Mouse (Mus musculus): ENCODE results near the gene Sdad1. TPM values are rescaled to one million over a fixed set of nuclear protein-coding genes. Genes with fewer than 3 reads are reported as not detected.

The Sdad1 gene
- polyA plus RNA-seq, 1 experiment from 2014 or later, result 41.0 TPM

GRCm38 (mm10) chr5:92234939-92235557 is 75.2 kb downstream of the Sdad1 start:
- H3K9me3 ChIP-seq, result no peaks in the 10 kb centered on the region
- no peak overlapping the region for H3K27ac ChIP-seq
- no peak overlapping the region for H3K9ac ChIP-seq
- no peaks in the 10 kb centered on the region for H3K4me1 ChIP-seq
- H3K4me2 ChIP-seq, result no peak overlapping the region
- H3K27me3 ChIP-seq, result peaks cover 4% of the 10 kb centered on the region
- no peak for ATAC-seq (ENCODE audit: insufficient number of reproducible peaks, insufficient read depth, low FRiP score, low TSS enrichment, low read depth)
- 55% methylated on average over 5 of the region's 5 CpGs for WGBS
- H3K36me3 ChIP-seq, result no peaks in the 10 kb centered on the region
- H3K4me3 ChIP-seq, result no peak overlapping the region

Other genes starting within 250 kb of the Sdad1 start
- gene G3bp2, start 226.8 kb downstream of the Sdad1 start, polyA plus RNA-seq (2015; fragmentation: Nextera tagmentation; extraction: Ambion mirVana), result 202 and 213 TPM in 2 replicates
- 45.4 and 47.0 TPM in 2 replicates for gene Uso1, start 172.5 kb downstream of the Sdad1 start, polyA plus RNA-seq (2015; fragmentation: Nextera tagmentation; extraction: Ambion mirVana)
- not detected in 2 replicates for gene U90926, start 95.1 kb downstream of the Sdad1 start, polyA plus RNA-seq (2015; fragmentation: Nextera tagmentation; extraction: Ambion mirVana)
- 0.39 TPM in 1 of 2 replicates, not detected in the other for gene Ppef2, start 54.2 kb downstream of the Sdad1 start, polyA plus RNA-seq (2015; fragmentation: Nextera tagmentation; extraction: Ambion mirVana)
- gene Naaa, start 32.3 kb downstream of the Sdad1 start, polyA plus RNA-seq (2015; fragmentation: Nextera tagmentation; extraction: Ambion mirVana), result 8.7 and 10.2 TPM in 2 replicates
- gene Cxcl9, start 17.6 kb upstream of the Sdad1 start, polyA plus RNA-seq (2015; fragmentation: Nextera tagmentation; extraction: Ambion mirVana), result not detected in 2 replicates
- 2.4 and 2.5 TPM in 2 replicates for gene Art3, start 21.3 kb upstream of the Sdad1 start, polyA plus RNA-seq (2015; fragmentation: Nextera tagmentation; extraction: Ambion mirVana)
- 0.45 and 0.73 TPM in 2 replicates for gene Cxcl10, start 38.4 kb upstream of the Sdad1 start, polyA plus RNA-seq (2015; fragmentation: Nextera tagmentation; extraction: Ambion mirVana)
- gene Nup54, start 124.7 kb upstream of the Sdad1 start, polyA plus RNA-seq (2015; fragmentation: Nextera tagmentation; extraction: Ambion mirVana), result 52.7 and 57.0 TPM in 2 replicates
- 7.9 and 9.0 TPM in 2 replicates for gene Scarb2, start 196.4 kb upstream of the Sdad1 start, polyA plus RNA-seq (2015; fragmentation: Nextera tagmentation; extraction: Ambion mirVana)
- gene Fam47e, start 244.6 kb upstream of the Sdad1 start, polyA plus RNA-seq (2015; fragmentation: Nextera tagmentation; extraction: Ambion mirVana), result 0.32 and 0.58 TPM in 2 replicates

Measured in embryonic facial prominence, embryonic 13.5 days (tissue).